Mouse (Mus musculus) thymus, adult 18-20 months (tissue): Measurements from ENCODE around the gene Gm4131.

Experiments used
- DNase-seq, 2 experiments: peaks; one replicate each; pipeline ENCODE4 v3.0.0; 2022; ENCODE audit warnings: mixed read lengths in 2 of 2

Gene Gm4131

DNA sequence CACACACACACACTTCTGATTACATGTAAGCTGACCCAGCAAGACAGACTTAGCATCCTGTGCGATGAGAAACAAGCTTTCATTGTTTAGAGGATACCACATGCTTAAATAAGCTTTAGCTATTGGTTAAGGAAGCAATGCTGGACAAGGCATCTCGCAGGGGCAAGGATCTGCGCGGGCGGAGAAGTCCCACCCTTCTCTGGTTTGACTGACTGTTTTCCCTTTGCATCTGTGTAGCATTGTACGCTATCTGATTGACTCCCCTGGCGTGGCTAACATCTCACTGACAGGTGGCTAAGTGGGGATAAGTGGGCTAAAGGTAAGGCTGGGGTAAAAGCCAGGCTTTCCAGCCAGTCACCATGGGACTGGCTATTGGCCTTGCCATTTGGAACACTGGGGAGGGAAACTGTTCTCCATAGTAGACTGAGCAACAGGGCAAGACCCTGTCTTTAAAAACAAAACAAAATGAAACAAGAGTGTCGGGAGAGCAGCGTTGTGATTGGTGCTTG, 110.4 kb downstream of the Gm4131 start, which contains the start of gene Gucy1b2:
Gene Gucy1b2, minus strand, starts transcription at position 51 of the 509 bp plus-strand sequence.
- DNase-seq: no peak

- no peak for DNase-seq
These were observed 111.2 kb downstream of the Gm4131 start for GRCm38 (mm10) chr14:62455570-62455879.

DNA sequence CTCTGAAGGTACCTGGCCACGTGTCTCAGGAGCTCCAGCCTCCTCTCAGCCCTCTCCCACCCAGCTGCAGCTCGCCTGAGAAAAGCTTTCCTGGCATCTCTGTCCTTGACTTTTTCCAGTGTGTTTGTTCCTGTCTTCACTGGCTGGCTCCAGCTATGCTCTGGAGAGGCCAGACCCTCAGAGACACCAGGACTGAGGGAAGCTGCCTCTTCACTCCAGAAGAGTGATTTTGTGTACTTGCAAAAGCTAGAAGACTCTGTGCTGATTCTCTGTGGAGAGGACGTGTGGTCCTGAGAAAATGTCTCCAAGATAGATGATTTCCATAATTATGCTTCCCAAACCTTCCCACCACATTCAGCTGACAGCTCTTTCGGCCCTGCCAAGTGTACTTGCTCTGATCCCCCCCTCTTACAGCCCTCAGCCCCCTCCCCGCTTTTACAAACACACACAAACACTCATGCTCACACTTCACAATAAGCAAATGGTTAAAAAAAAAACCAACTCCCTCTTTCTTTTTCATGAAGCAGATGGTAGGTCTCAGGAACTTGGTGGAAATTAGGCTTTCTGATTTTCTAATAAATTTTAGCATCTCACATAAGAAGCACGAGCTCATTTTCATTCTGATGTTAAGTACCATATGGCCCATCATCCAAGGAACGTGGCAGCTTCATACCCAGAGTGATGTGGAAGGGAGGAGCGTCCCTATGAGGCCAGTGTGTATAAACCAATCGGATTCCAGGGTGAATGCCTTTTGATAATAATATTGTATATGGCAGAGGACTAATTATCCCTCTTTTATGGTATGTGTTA, 111.8 kb downstream of the Gm4131 start:
- DNase-seq: no peak

- DNase-seq: no peak
These were observed 112.6 kb downstream of the Gm4131 start for GRCm38 (mm10) chr14:62454136-62454535.

- DNase-seq: no peak
These were observed 113.4 kb downstream of the Gm4131 start for GRCm38 (mm10) chr14:62453276-62453675.

GRCm38 (mm10) chr14:62450706-62451105, 116.0 kb downstream of the Gm4131 start:
- DNase-seq: no peak

DNA sequence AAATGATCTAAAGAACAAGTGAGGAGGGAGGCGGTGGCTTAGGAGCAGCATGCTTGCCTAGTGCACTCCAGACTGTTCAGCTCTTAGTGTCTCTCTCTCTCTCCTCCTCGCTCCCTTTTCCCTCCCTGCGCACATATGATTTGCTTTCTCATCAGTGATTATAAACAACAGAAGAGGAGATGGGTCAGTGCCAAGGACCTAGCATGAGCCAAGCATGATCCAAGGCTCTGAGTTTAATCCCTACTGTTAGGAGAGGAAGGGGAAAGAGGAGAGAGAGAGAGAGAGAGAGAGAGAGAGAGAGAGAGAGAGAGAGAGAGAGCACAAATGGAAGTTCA, 119.5 kb downstream of the Gm4131 start:
- no peak for DNase-seq

GRCm38 (mm10) chr14:62446385-62447213, 120.1 kb downstream of the Gm4131 start:
- no peak for DNase-seq

DNA sequence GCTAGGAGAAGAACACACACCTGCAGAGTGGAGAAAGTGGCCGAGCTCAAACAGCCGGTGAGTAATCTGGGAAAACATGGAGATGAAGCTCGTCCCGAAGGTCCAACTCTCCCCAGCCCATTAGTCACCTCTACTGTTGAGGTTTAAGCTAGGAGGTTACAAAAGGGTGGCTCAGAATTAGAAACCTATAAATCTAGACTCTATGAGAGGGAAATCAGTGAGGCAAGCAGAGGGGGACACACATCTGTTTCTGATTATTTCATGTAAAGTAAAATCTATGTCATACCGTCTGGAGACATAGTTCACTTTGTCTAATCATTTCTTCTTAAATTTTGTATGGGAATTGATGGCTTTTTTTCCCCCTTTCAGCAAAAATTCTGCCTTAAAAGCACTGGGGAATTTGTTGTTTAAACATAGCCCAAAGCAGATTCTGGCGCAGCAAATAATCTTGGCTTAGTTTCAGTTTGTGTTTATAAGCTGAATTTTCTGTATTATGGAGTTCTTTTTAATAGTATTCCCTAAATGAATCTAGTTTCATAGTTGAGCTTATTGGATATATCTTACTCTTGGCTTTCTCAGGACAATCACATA, 122.8 kb downstream of the Gm4131 start:
- no peak for DNase-seq

DNA sequence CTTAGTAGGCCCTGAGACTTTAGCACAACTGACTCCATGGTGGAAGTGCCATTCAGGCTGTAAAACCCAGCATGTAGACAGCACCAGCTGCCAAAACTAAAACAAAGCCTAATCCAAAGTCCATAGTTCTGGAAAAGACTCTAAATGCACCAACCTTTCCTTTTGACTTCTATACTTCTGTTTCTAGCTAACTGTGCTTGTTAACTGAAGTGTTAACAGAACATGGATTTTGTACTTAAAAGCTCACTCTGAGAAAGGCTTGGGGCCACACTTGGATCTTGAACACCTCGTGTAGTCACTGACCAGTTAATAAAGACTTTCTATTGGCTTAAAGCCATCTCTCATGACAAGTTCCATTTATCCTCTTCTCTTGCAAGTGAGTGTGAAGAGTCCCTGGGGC, 123.8 kb downstream of the Gm4131 start:
- no peak for DNase-seq

- no peak for DNase-seq
These were observed 126.7 kb downstream of the Gm4131 start for GRCm38 (mm10) chr14:62440036-62440435.

DNA sequence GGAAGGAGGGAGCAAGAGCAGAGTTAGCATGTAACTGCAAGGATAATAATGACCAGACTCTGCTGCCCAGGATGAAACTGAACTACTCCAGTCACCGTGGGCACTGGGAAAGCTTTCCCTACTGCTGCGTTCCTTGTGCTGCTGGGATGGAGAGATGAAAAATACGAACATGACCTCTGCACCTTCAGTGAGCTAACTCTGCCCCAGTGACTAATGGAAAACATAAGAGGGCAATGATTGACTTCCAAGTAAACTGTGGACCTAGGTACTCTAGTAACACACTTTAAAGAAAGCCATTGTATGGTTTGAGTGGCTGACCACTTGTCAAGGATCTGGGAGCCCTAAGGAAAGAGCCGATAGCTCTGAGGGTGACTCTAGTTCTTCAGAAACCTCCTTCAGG, 128.5 kb downstream of the Gm4131 start:
- no peak for DNase-seq

GRCm38 (mm10) chr14:62437806-62438205, 128.9 kb downstream of the Gm4131 start:
- no peak for DNase-seq

- DNase-seq: peak; percentile 63 to 82
These were observed 141.4 kb downstream of the Gm4131 start for GRCm38 (mm10) chr14:62425277-62425691.

- no peak for DNase-seq
These were observed 144.5 kb downstream of the Gm4131 start for GRCm38 (mm10) chr14:62422265-62422664.

DNA sequence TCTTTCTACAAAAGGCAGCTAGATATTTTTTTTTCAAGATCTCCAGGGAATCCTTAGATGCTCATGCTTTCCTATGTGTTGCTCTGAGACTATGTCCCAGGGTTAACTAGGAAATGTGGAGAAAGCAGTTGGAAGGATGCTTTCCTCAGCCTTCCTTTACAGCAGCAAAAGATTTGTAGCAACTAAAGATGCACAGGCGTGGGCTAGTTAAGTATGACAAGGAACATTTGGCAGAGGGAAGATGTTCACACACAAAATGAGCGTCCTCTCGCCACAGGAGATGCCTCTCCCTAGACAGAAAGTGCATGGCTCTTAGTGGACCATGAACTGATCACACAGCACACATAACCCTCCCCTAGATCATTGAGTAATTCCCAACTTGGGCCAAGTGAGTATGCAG, 149.2 kb downstream of the Gm4131 start:
- no peak for DNase-seq

GRCm38 (mm10) chr14:62416742-62417134, 150.0 kb downstream of the Gm4131 start:
- DNase-seq: no peak

DNA sequence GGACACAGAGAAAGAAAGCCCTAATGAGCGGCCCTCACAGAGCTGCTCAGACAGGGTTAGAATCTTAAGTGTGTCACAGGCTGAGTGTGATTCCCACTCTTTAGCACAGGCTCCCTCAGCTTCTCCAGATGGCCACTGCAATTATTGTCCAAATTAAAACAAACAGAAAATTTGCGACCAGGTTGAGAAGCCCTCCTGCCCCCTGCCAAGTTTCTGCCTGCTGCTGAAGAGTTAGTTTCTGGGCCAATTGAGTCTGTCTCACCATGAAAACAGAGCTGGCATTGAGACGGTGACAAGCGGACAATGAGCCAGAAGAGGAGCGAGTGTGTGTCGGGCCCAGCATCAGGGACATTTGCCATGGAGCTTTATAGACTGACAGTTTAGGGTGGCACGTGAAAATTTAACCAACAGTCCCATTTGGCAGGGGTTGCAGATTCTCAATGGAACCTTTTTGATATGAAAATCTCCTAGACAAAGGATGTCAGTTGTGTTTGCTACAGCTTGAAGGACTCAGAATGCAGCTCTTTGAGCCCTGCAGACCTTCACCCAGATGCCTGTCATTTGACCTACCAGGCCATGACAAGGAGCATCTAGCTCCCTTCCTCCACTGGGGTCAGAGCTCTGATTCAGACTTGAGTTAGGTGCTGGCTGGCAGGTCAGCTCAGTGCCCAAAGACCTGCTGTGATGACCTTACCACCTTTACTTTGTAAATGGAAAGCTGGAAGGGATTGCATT, 150.5 kb downstream of the Gm4131 start:
- no peak for DNase-seq
